Mouse (Mus musculus): Measurements from ENCODE around the gene Prickle2.

GRCm38 (mm10) chr6:92627711-92628110, 78.2 kb downstream of the Prickle2 start:
- TF ChIP-seq GATA1 (IDR thresholded peaks at IDR 0.05; ENCODE audit: borderline replicate concordance, low read length) (no peak), FLI1 (IDR thresholded peaks at IDR 0.05; ENCODE audit: low read length) (no peak)
